Mouse (Mus musculus): ENCODE results near the gene Tmem243.

The Tmem243 gene

GRCm38 (mm10) chr5:9186467-9186866 is 86.0 kb downstream of the Tmem243 start:
- no peak for DNase-seq
